Mouse (Mus musculus) thymus, postnatal 0 days (tissue): ENCODE data around the gene Klhdc8a. TPM values are rescaled to one million over a fixed set of nuclear protein-coding genes. Genes with fewer than 3 reads are reported as not detected.

Source experiments
- DNase-seq: peaks from one replicate; pipeline ENCODE4 v3.0.0-alpha.2; 2015; ENCODE audit warnings: low spot score
- polyA plus RNA-seq: library from polyadenylated mRNA; unstranded; fragments of >200 nt; fragmentation: Nextera tagmentation; extraction: Ambion mirVana; gene quantifications from 2 replicates; pipeline ENCODE4 v1.2.1, GENCODE M21; 2015

Klhdc8a gene
- polyA plus RNA-seq, 1 experiment from 2014 or later: 4.5 TPM

DNA sequence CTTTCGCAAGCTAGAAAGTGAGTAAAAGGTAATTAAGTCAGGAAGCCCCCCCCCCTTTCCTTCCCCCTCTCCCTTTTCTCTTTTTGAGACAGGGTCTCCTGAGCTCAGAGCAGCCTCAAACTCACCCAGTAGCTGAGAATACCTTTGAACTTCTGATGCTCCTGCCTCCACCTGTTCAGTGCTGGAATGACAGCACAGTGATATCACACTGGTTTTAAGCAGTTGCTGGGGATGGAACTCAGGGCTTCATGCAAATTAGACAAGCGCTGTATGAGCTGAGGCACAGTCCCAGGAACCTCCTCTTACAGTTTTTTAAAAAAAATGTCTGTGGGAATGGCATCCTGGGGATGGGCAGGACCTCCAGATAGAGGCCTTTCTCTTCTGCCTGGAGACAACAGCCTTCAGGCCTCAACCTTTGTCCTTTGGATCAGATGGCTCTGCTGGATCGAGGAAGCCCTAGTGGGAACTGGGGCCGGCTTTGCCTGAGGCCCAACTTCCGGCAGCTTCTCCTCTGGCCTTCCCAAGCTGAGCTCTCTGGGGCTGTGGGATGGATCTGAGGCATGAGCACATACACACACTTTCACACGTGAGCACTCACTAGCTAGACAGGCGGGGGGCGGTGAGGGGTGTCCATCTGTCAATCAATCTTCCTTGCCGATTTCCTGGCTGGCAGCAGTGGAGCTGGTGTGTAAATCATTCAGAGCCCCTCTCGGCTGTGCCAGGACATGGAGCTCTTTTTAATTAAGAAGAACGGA lies 7.3 kb upstream of the Klhdc8a start:
- DNase-seq: no peak

DNA sequence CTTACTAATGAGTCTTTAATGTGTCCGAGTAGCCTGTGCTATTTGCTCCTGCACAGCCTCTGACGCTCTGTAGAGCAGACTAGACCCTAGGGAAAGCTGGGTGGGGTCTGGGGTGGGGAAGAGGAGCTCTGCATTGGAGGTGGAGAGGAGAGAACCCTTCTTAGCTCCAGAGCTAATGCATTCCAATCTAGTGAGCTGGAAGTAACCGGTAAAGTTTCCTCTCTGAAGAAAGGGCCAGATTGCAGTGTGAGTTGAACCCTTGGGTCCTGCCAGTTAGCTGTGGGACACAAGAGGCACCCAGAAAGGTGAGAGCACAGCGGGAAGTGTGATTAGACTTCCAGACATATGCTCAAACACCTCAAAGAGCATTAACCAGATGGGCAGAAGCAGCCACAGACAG lies 6.7 kb upstream of the Klhdc8a start:
- no peak for DNase-seq

DNA sequence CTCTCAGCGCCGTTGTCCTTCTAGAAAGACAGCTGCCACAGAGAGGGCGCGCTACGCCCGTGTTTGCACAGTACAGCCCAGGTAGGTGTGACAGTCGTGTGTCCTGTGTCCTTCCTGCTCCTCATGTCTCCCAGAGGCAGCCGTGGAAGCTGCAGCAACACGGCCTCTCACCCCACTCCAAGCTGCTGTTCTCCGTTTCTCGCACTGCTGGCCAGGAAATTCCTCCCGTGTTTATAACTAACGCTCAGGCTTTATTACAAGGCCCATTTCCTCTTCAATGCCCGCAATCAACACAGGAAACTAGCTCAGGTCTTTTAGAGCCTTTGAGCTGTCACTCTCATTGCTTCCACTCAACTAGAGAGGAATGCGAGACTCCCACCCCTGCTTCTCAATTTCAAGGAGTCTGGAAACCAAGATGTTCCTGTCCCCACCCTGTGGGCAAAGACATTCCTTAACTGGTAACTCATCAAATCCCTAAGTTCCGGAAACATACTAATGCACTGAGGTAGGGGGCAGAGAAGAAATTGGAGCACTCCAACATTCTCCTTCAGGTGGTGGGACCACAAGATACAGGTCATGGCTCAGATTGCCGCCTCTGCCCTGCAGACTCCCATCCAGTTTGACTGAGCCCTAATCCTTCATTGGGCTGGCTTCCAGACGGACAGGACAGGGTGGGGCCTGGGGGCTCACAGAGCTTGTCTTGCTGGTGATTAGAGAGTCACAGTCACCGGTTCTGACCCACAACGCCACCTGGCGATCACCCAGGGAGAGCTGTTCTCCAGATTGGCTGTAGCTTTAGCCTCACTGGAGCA lies 5.9 kb upstream of the Klhdc8a start:
- no peak for DNase-seq

DNA sequence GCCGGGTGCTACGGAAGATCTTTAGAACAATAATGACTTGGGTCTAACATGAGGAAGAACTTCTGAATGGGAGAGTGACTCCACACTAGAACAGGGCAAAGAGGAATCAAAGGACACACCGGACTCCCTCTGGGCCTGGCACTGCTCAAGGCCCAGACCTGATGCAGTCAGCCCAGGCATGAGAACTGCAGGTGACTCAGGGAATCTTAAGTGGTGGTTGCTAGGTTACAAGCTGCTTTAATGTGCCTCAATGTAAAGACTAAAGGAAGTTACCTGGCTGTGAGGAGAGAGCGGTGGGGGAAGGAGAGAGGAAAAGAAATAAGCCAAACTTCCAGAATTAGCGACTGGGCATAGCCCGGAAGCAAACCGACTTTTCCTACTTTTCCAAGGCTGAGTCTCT lies 2.9 kb upstream of the Klhdc8a start:
- no peak for DNase-seq

DNA sequence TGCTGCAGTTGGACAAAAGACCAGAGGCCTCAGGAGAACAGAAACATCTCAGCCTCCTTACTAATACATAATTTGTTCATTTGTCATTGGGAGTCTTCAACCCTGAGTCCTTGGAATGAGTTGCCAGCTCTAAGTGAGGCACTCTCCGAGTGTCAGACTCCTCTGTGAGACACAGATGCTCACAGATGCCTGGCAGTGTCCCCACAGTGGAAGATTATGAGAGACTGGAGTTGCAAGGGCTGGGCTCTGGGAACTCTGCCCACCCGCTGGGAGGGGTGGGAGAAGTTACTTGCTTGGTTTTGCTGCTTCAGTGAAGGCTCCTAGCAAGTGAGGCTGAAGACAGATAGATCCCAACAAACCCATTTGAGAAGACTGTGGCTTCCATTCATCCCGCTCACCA lies 2.4 kb upstream of the Klhdc8a start:
- no peak for DNase-seq

DNA sequence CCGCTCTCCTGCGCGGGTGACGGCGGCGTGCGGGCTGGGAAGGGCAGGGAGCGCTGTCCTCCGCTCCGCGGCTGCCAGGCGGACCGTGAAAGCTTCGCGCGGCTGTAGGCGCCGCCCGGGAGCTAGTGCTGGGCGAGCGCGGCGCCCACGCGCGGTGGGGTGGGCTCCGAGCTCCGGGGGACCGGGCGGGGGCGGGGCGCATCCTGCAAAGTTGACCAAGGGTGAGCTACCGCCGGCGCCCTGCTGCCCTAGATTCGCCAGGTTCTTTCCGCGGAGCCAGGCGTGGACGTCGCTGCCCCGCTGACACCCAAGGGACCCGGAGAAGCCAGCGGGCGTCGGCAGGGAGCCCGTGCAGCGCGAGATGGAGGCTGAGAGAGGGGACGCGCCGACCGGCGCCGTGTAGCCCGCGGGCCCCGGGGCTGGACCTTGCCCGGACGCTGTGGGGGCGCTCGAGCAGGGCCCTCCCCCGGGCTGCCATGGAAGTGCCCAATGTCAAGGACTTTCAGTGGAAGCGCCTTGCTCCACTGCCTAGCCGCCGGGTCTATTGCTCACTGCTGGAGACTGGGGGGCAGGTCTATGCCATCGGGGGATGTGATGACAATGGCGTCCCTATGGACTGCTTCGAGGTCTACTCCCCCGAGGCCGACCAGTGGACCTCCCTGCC lies 507 bp downstream of the Klhdc8a start:
- no peak for DNase-seq

DNA sequence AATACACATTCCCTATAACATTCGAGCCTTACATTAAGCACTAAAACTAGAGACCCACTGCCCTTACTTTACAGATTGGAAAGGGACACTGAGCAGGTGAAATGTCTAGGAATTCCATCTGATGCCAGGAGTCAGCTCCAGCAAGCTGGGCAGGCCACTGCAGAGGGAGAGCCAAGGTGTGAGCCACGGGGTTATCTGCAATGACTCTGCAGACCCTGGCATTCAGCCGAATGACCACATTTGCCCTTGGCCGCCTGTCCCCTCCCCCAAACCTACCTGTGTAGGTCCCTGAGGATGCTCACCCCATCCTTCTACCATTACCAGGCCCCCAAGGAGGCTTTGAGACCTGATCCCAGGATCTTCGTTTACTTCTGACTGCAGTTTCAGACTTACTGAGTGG lies 1.3 kb downstream of the Klhdc8a start:
- no peak for DNase-seq

DNA sequence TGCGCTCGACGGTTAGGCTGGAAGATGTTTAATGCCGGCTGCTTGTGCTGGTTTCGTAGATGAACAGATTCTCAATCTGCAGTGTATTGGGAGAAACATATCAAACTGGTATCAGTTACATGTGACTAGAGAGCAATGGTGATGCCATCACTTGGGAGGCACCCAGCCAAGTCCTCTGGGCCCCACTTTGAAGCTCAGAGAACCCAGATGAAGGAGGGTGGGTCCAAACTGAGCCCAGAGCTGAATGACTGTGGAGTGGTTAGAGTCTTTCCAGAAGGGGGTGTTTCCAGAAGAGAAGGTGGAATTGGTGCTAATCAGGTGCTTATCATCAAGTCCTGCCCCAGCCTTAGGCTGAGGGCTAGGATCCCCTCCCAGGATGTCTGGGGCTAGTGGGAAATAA lies 2.8 kb downstream of the Klhdc8a start:
- DNase-seq: no peak

DNA sequence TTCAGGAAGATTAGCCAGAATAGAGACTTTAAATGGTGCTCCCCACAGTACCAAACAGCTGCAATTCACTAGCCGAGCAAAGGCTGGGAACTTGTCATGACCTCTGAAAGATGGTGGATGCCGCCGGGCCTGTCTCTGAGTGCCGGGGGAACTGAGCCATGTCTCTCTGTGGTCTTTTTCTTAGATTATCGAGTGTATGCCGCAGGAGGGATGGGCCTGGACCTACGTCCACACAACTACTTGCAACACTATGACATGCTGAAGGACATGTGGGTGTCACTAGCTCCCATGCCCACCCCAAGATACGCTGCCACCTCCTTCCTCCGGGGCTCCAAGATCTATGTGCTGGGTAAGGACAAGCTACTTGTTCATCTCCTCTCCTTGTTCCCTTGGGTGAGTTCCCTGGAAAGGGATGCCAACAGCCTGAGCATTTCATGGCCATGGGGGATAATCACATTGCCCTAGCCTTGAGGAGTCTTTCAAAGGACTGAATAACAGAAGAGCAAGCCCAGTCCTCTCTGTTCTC lies 4.0 kb downstream of the Klhdc8a start:
- DNase-seq: no peak

DNA sequence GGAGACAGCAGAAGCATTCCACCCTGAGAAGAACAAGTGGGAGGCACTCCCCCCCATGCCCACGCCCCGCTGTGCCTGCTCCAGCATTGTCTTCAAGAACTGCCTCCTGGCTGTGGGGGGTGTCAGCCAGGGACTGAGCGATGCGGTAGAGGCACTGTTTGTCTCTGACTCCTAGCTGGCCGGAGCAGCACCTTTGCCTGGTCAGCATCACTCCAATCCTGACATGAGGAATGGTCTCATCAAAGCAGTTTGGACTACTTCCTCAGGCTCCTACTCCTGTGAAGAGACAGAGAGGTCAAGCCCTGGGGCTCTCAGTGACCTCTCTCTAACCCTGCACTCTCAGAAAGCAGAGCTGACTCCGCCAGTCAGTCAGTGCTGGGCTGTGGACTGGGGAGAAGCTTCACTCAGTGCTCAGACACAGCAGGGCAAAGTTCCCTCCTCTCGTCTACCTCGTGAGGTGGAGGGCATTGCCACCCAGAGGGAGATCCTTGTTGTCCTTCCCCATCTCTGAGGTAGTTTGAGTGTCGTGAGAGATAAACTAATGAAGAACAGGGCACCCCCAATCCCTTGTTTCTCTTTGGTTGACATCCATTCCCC lies 6.3 kb downstream of the Klhdc8a start:
- no peak for DNase-seq

DNA sequence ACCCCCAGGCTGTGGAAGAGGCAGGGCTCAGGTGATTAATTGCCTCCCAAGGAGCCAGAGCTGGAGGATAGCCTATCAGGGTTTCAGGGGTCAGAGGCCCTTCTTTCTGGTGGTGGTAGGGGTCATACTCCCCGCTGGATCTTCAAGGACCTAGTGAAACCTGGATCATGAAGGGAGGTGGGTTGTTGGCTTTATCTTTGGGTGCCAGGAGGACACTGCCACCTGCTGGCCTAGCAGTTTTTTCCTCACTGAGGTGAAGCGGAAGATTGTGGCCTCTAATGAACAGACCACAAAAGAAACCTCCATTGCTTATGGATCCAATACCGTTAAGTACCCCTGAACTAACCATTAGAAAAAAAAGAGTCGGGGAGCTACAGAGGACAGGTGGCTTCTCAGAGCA lies 7.7 kb downstream of the Klhdc8a start:
- DNase-seq: no peak

DNA sequence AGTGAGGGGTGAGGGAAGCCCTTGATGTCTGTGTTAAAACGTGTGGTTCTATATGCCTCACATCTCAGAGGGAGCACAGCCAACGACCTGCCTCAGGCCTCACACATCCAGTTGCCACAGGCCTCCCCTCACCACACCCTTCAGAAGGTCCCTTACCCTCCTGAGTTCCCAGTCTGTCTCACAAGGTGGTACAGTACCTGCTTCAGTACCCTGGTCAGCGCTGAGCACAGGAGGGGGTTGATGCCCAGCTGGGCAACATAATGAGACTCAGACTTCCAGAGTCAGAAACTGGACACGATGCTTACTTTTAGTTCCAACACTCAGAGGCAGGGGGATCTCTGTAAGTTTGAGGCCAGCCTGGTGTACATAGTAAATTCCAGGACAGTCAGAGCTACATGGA lies 8.4 kb downstream of the Klhdc8a start:
- no peak for DNase-seq

DNA sequence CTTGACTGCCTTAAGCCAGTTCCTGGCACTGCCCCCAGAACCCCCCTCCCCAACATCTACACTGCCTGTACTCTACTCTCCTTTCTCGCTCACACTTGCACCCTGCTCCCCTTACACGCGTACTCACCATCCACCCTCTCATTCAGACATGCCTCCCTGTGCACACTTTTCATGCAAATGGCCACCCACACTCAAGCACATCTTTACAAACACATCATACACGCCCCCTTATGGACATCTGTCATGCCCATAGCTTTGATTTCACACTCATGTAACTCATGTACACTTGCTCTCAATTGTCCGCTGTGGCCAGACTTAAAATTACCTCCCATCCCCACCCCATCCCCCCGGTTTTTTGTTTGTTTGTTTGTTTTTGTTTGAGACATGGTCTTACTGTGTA lies 9.5 kb downstream of the Klhdc8a start:
- DNase-seq: no peak

DNA sequence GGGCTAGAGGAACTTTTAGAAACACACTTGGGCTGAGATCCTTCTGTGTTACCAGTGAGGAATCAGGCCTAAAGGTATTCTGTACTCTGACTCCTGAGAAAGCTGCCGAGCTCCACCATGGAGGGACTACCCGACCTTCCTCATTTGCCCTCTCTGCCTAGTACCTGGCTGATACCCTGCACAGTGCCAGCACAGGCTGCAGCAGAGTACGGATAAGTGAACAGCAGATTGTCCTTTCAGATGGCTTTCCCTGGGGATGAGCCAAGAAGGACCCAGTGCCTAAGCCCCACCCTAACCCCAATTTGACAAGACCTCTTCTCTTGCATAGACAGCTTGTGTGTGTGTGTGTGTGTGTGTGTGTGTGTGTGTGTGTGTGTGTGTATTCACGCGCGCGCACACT lies 10.2 kb downstream of the Klhdc8a start:
- no peak for DNase-seq

DNA sequence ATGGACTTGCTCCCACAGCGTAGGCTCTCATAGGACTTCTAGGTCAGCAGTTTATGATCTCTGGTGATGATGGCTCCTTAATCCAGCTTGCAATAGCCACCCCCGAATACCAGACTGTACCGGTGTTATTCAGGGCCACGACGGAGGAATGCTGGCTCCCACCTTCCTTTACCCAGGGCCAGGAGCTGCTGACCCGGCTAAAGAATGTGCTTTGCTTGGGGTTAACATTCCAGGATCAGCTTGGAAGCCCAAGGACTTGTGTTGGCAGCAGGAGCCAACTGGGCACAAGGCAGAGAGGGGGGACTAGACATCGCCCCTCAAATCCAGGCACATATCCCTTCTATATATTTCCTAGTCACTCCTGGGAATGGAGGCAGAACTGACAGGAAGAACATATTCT lies 12.3 kb downstream of the Klhdc8a start:
- no peak for DNase-seq

DNA sequence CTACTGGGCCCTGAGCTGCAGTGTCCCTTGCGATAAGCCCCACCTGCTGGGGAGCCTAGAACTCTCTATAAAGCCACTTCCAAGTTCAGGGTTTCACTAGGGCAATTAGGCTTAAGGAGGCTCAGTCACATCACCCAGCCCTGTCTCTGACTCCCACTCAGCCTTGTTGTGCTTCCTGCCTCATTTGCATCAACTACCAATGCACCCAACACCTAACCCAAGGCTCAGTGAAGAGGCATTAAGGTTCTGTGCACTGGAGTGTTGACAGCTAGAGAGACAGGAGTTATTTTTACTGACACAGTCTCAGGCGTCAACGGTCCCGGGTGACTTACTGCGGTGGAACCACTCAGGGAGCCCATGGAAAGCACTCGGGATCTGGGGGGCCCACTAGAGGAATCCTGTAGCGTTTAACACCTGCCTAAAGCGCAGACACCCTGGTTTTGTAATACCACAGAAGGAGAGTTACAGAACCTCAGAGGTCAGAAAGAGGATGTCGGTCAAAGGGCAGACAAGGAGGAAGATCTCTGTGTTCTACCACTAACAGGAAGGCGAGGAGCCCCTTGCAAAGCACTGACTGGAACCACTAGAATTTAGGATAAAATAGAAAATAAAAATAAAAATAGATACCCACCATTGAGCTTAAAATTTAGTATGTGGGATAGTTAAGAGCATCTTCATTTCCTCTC lies 12.9 kb downstream of the Klhdc8a start:
- DNase-seq: no peak

DNA sequence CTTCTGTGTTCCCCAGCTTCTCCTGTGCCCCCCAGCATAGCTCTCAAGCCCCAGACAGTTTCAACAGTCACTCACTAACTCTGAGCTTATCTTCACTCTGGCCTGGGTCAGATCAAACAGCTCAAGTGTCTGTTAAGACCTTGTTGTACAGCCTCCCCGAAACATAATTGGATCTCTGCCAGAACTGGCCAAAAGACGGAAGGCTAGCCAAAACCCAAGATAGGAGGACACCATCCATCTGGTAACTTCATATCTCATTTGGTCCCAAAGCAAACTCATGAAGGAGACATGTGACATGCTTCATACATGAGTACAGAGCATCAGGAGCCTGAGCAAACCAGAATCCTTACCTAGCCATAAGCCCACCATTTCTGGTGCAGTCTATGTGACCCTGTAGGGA lies 13.6 kb downstream of the Klhdc8a start:
- DNase-seq: no peak

DNA sequence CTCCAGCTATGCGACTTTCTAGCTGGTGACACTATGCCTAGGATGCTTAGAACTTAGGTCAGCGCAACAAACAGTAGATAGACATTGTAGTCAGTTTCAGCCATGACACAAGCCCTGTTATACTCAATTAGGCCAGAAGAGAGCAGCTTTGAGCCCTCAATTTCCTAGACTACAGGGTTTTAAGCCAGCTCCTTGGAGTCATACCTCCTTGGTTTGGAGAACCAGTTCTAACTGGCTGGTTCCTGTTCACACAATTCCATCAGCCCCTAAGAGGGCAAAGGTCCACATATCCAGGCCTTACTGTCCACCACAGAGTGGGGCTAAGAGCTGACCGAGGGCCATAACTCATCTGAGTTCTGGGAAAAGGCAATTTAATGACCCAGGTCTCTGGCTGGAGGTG lies 14.3 kb downstream of the Klhdc8a start:
- DNase-seq: peak; percentile 52

DNA sequence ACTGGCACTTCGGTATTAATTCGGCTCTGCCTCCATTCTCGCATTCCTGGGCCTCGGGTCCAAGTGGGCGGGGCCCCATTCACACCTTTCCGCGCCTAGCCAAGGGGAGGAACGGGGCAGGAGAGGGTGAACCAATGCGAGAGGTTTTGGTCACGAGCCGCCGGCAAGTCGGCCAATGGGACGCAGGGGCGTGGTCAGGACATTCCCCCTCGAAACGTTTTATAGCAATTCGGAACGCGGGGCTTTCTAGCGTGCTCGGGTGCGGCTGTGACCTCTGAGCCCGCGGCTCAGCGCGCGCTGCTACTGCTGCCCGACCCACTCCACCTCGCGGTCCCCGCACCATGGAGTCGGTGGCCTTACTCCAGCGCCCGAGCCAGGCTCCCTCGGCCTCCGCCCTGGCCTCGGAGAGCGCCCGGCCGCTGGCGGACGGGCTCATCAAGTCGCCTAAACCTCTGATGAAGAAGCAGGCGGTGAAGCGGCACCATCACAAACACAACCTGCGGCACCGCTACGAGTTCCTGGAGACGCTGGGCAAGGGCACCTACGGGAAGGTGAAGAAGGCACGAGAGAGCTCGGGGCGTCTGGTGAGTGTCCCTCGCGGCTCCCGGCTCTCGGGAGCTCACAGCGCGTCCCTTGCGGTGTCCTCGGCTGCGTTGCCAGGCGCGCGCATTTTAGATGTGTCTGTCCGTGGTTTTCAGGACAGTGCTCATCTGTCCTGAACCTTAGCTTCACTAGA lies 17.6 kb downstream of the Klhdc8a start, which contains the start of gene Nuak2:
Nuak2 (plus strand) TSS at position 238 of the 736 bp plus-strand sequence.
- DNase-seq: peak; percentile 70

DNA sequence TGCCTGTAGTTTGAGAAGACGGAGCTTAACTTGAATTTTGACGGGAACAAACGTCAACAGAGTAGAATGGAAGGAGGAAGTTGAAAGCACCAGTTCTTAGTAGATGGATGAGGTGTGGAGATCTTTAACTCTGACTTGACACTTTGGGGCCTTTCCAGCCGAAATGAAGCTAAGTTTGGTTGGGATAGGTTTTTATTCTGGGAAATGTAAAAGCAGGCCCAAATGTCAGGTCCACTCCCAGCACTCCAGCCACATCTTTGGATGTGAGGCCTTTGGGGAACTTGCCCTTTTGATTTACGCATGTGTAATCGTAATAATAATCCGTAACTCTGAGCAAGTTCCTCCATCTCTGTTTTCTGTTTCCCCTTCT lies 18.2 kb downstream of the Klhdc8a start:
- DNase-seq: no peak
